Mouse (Mus musculus): ENCODE measurements around the gene Micall1. TPM values are rescaled to one million over a fixed set of nuclear protein-coding genes. Genes with fewer than 3 reads are reported as not detected.

The Micall1 gene
- polyA plus RNA-seq, 1 experiment from 2014 or later, result 5.2 TPM

- H3K4me2 ChIP-seq (ENCODE audit: low read depth, low read length), result no peak overlapping the region
- no peaks in the 10 kb centered on the region for H3K27me3 ChIP-seq (replicated peaks; ENCODE audit: control insufficient read depth, insufficient read depth, low read length)
- H3K4me1 ChIP-seq (ENCODE audit: control insufficient read depth, insufficient read depth, low read length), result peaks cover 12% of the 10 kb centered on the region
- 62% methylated on average over 5 of the region's 5 CpGs for WGBS
- no peak overlapping the region; the same call in 1 of the 2 replicates for H3K9ac ChIP-seq (ENCODE audit: low read depth, low read length)
- no peaks in the 10 kb centered on the region for H3K36me3 ChIP-seq (ENCODE audit: control insufficient read depth, insufficient read depth, low read length)
- H3K27ac ChIP-seq (ENCODE audit: low read length), result no peak overlapping the region
- H3K4me3 ChIP-seq (ENCODE audit: low read length), result no peak overlapping the region
- H3K9me3 ChIP-seq (ENCODE audit: control insufficient read depth, low read length), result no peaks in the 10 kb centered on the region
- ATAC-seq, result no peak
Observed at GRCm38 (mm10) chr15:79071117-79072039, 37.3 kb upstream of the Micall1 start.

GRCm38 (mm10) chr15:79073752-79074151 lies 34.9 kb upstream of the Micall1 start:
- peaks cover 14% of the 10 kb centered on the region for H3K4me1 ChIP-seq (ENCODE audit: control insufficient read depth, insufficient read depth, low read length)
- H3K4me3 ChIP-seq (ENCODE audit: low read length), result no peak overlapping the region
- H3K4me2 ChIP-seq (ENCODE audit: low read depth, low read length), result no peak overlapping the region
- no peaks in the 10 kb centered on the region for H3K27me3 ChIP-seq (replicated peaks; ENCODE audit: control insufficient read depth, insufficient read depth, low read length)
- H3K9me3 ChIP-seq (ENCODE audit: control insufficient read depth, low read length), result no peaks in the 10 kb centered on the region
- no peak for ATAC-seq
- H3K36me3 ChIP-seq (ENCODE audit: control insufficient read depth, insufficient read depth, low read length), result peaks cover under 1% of the 10 kb centered on the region
- no peak overlapping the region for H3K9ac ChIP-seq (ENCODE audit: low read depth, low read length)
- H3K27ac ChIP-seq (ENCODE audit: low read length), result no peak overlapping the region

GRCm38 (mm10) chr15:79074446-79074845 lies 34.3 kb upstream of the Micall1 start:
- Histone ChIP-seq H3K27ac (ENCODE audit: low read length) (peak overlapping the region; percentile 92; the same call in 1 of the 2 replicates), H3K27me3 (replicated peaks; ENCODE audit: control insufficient read depth, insufficient read depth, low read length) (no peaks in the 10 kb centered on the region), H3K9ac (ENCODE audit: low read depth, low read length) (peak overlapping the region; percentile 71), H3K4me1 (ENCODE audit: control insufficient read depth, insufficient read depth, low read length) (peaks cover 14% of the 10 kb centered on the region), H3K4me2 (ENCODE audit: low read depth, low read length) (peak overlapping the region; percentile 69), H3K9me3 (ENCODE audit: control insufficient read depth, low read length) (no peaks in the 10 kb centered on the region), H3K36me3 (ENCODE audit: control insufficient read depth, insufficient read depth, low read length) (peaks cover 6% of the 10 kb centered on the region), H3K4me3 (ENCODE audit: low read length) (peak overlapping the region; percentile 92)
- WGBS, result 34% methylated on average over 10 of the region's 10 CpGs
- no peak for ATAC-seq

GRCm38 (mm10) chr15:79074913-79075532 lies 33.7 kb upstream of the Micall1 start, which contains the start of gene Eif3l:
Gene Eif3l, plus strand, starts transcription at chr15:79075179.
- peak within 1 kb of the TSS; percentile 92 for H3K4me3 ChIP-seq (ENCODE audit: low read length)
- ATAC-seq, result peak; percentile 88
- H3K4me1 ChIP-seq (ENCODE audit: control insufficient read depth, insufficient read depth, low read length), result peaks cover 14% of the 10 kb centered on the region
- H3K9me3 ChIP-seq (ENCODE audit: control insufficient read depth, low read length), result no peaks in the 10 kb centered on the region
- peak within 1 kb of the TSS; percentile 88 for H3K4me2 ChIP-seq (ENCODE audit: low read depth, low read length)
- no peaks in the 10 kb centered on the region for H3K27me3 ChIP-seq (replicated peaks; ENCODE audit: control insufficient read depth, insufficient read depth, low read length)
- peaks cover 12% of the 10 kb centered on the region for H3K36me3 ChIP-seq (ENCODE audit: control insufficient read depth, insufficient read depth, low read length)
- under 1% methylated on average over 49 of the region's 49 CpGs for WGBS
- H3K27ac ChIP-seq (ENCODE audit: low read length), result peak within 1 kb of the TSS; percentile 92
- peak within 1 kb of the TSS; percentile 94 for H3K9ac ChIP-seq (ENCODE audit: low read depth, low read length)

DNA sequence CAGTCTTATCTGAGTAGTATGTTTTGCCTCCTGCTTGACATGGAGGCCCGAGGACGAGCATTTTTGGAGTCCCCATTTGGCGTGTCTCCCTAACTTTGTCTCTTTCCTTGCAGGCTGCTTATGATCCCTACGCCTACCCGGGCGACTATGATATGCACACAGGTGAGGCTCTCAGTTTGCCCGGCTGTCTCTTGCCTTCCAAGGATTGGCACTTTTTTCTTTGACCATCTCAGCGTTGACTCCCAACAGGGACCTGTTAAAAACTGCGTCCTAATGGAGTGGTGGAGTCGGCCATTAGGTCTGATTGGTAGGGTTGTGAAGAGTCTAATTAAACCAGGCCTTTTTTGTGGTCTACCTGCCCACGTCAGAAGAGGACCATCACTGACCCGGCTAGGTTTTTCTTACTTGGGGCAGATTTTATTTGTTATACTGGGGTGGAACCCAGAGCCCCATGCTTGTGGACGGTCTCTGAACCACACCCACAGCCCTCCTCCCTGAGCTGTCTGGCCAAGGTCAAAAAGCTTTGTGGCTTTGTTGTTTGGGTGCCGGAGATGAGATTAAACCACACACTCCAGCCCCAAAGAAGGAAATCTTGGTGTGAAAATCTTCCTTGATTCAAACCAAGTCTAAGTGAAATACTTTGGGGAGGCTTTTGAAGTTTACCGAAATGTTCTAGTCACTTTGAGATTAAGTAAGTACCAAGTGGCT lies 32.9 kb upstream of the Micall1 start:
- WGBS, result 32% methylated on average over 15 of the region's 15 CpGs
- peak overlapping the region; percentile 92 for H3K27ac ChIP-seq (ENCODE audit: low read length)

DNA sequence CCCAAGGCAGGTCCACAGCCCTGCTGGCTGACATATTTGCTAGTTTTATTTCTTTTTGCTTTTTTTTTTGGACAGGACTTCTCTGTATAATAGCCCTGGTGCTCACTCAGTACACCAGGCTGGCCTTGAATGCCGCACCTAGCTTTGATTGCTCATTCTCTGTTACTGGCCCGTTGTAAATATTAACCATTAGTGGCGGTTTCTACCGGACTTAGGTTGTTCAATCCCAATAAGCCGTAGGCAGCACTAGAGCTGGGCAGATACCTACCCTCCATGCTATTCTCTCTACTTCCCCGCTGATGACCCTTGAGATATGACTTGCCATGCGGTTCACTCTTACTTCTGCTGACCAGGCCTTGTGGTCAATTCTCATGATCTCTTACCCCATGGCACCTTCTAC lies 29.1 kb upstream of the Micall1 start:
- Histone ChIP-seq H3K9me3 (ENCODE audit: control insufficient read depth, low read length) (no peaks in the 10 kb centered on the region), H3K9ac (ENCODE audit: low read depth, low read length) (no peak overlapping the region), H3K27me3 (replicated peaks; ENCODE audit: control insufficient read depth, insufficient read depth, low read length) (no peaks in the 10 kb centered on the region), H3K4me3 (ENCODE audit: low read length) (no peak overlapping the region), H3K4me1 (ENCODE audit: control insufficient read depth, insufficient read depth, low read length) (peaks cover 12% of the 10 kb centered on the region), H3K36me3 (ENCODE audit: control insufficient read depth, insufficient read depth, low read length) (peaks cover 33% of the 10 kb centered on the region), H3K4me2 (ENCODE audit: low read depth, low read length) (no peak overlapping the region), H3K27ac (ENCODE audit: low read length) (no peak overlapping the region)
- 75% methylated on average over 7 of the region's 7 CpGs for WGBS
- ATAC-seq, result no peak

More for the DNA sequence above, 32.9 kb upstream of the Micall1 start:
- H3K27me3 ChIP-seq (replicated peaks; ENCODE audit: control insufficient read depth, insufficient read depth, low read length), result no peaks in the 10 kb centered on the region
- 0 out of 2 replicates have a peak, but pooled peaks have one; percentile 4 for ATAC-seq
- peaks cover 12% of the 10 kb centered on the region for H3K36me3 ChIP-seq (ENCODE audit: control insufficient read depth, insufficient read depth, low read length)
- peak overlapping the region; percentile 94 for H3K9ac ChIP-seq (ENCODE audit: low read depth, low read length)
- H3K4me3 ChIP-seq (ENCODE audit: low read length), result peak overlapping the region; percentile 92
- H3K4me1 ChIP-seq (ENCODE audit: control insufficient read depth, insufficient read depth, low read length), result peaks cover 14% of the 10 kb centered on the region
- H3K9me3 ChIP-seq (ENCODE audit: control insufficient read depth, low read length), result no peaks in the 10 kb centered on the region
- peak overlapping the region; percentile 88 for H3K4me2 ChIP-seq (ENCODE audit: low read depth, low read length)

DNA sequence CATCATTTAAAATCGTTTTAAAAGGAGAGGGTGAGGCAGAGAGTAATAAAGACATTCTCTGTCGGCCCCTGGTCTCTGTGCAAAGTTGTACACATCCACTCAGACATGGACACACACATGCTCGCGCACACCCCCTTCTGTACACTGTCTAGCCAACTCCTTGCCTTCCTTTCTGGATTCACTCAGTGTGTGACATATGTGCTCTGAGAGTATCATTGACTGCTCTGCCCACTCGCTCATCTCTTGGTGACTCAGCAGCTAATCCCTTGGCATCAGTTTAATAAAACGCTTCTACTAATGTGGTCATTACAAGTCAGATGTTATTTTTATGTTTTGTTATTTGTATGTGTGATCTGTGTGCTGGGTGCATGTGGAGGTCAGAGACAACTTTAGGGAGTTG lies 16.4 kb upstream of the Micall1 start:
- no peaks in the 10 kb centered on the region for H3K9me3 ChIP-seq (ENCODE audit: control insufficient read depth, low read length)
- peak overlapping the region; percentile 10 for H3K27ac ChIP-seq (ENCODE audit: low read length)
- no peak overlapping the region for H3K9ac ChIP-seq (ENCODE audit: low read depth, low read length)
- 76% methylated on average over 6 of the region's 6 CpGs for WGBS
- peaks cover 12% of the 10 kb centered on the region; the same call in 1 of the 2 replicates for H3K4me1 ChIP-seq (ENCODE audit: control insufficient read depth, insufficient read depth, low read length)
- H3K27me3 ChIP-seq (replicated peaks; ENCODE audit: control insufficient read depth, insufficient read depth, low read length), result no peaks in the 10 kb centered on the region
- H3K4me3 ChIP-seq (ENCODE audit: low read length), result no peak overlapping the region
- no peak for ATAC-seq
- H3K36me3 ChIP-seq (ENCODE audit: control insufficient read depth, insufficient read depth, low read length), result peaks cover 15% of the 10 kb centered on the region
- no peak overlapping the region for H3K4me2 ChIP-seq (ENCODE audit: low read depth, low read length)

- no peak overlapping the region for H3K9ac ChIP-seq (ENCODE audit: low read depth, low read length)
- no peak overlapping the region for H3K4me3 ChIP-seq (ENCODE audit: low read length)
- H3K36me3 ChIP-seq (ENCODE audit: control insufficient read depth, insufficient read depth, low read length), result peaks cover 11% of the 10 kb centered on the region
- H3K9me3 ChIP-seq (ENCODE audit: control insufficient read depth, low read length), result no peaks in the 10 kb centered on the region
- no peaks in the 10 kb centered on the region for H3K27me3 ChIP-seq (replicated peaks; ENCODE audit: control insufficient read depth, insufficient read depth, low read length)
- no peak overlapping the region for H3K4me2 ChIP-seq (ENCODE audit: low read depth, low read length)
- WGBS, result 45% methylated on average over 7 of the region's 7 CpGs
- ATAC-seq, result peak; percentile 65; the same call in 1 of the 2 replicates
- H3K4me1 ChIP-seq (ENCODE audit: control insufficient read depth, insufficient read depth, low read length), result peaks cover 20% of the 10 kb centered on the region
- H3K27ac ChIP-seq (ENCODE audit: low read length), result peak overlapping the region; percentile 33
Observed at GRCm38 (mm10) chr15:79093083-79093839, 15.4 kb upstream of the Micall1 start.
